Mouse (Mus musculus): Measurements from ENCODE around the gene Pip4k2a. TPM values are rescaled to one million over a fixed set of nuclear protein-coding genes. Genes with fewer than 3 reads are reported as not detected.

Pip4k2a gene
- total and polyA plus RNA-seq, 2 experiments from 2014 or later, result 8.4 to 9.3 TPM

- Histone ChIP-seq H3K9ac (no peak overlapping the region), H3K36me3 (ENCODE audit: insufficient read depth) (no peaks in the 10 kb centered on the region), H3K27me3 (ENCODE audit: insufficient read depth, low read length) (no peaks in the 10 kb centered on the region), H3K27ac (ENCODE audit: low read depth, low read length) (no peak overlapping the region), H3K4me1 (ENCODE audit: insufficient read depth) (no peaks in the 10 kb centered on the region), H3K9me3 (ENCODE audit: low read length) (0 out of 2 replicates have a peak, but pooled peaks cover 6% of the 10 kb centered on the region), H3K4me2 (ENCODE audit: low read depth) (no peak overlapping the region), H3K4me3 (ENCODE audit: low read depth, low read length) (no peak overlapping the region)
- DNase-seq (no peak), ATAC-seq (no peak)
- no peak for TF ChIP-seq CTCF (IDR thresholded peaks at IDR 0.05; ENCODE audit: low read depth)
- WGBS, result 96% methylated on average over 2 of the region's 2 CpGs
These were observed 27.5 kb downstream of the Pip4k2a start for GRCm38 (mm10) chr2:18970461-18970860.

GRCm38 (mm10) chr2:18969066-18969681, 28.8 kb downstream of the Pip4k2a start:
- Histone ChIP-seq H3K36me3 (ENCODE audit: insufficient read depth) (no peaks in the 10 kb centered on the region), H3K4me1 (ENCODE audit: insufficient read depth) (no peaks in the 10 kb centered on the region), H3K27me3 (ENCODE audit: insufficient read depth, low read length) (no peaks in the 10 kb centered on the region), H3K4me3 (ENCODE audit: low read depth, low read length) (no peak overlapping the region), H3K27ac (ENCODE audit: low read depth, low read length) (no peak overlapping the region), H3K4me2 (ENCODE audit: low read depth) (no peak overlapping the region), H3K9ac (no peak overlapping the region), H3K9me3 (ENCODE audit: low read length) (0 out of 2 replicates have a peak, but pooled peaks cover 6% of the 10 kb centered on the region)
- no peak for ATAC-seq
- WGBS, result 79% methylated on average over 5 of the region's 5 CpGs
- no peak for DNase-seq
- TF ChIP-seq CTCF (IDR thresholded peaks at IDR 0.05; ENCODE audit: low read depth), result no peak

DNA sequence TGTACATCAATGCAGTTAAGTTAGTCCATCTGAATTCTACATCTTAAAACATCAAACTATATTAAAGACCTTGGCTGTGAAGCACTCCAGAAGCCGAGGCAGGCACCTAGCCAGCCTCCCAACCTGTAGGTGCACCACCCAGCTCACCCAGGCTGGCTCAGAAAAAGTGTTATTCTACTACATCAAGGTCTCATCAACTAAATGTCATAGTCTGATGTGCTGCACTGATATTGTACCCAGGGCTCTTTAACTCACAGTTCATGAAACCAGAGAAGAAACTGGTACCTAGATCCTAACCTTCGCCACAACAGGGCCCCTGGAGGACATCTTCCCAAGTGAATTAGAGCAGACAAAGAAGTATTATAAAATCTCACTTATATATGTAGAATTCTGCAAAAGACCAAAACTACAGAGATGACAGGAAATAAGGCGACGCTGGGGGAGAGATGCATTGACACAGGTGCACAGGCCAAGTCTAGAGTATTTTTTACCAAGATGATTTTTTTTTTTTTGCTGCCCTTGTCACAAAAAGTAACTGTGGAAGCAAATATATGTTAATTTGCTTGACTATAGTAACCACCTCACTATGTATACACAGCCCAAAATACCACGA, 30.4 kb downstream of the Pip4k2a start:
- no peaks in the 10 kb centered on the region for H3K36me3 ChIP-seq (ENCODE audit: insufficient read depth)
- no peak overlapping the region for H3K9ac ChIP-seq
- WGBS, result 96% methylated on average over 5 of the region's 5 CpGs
- no peaks in the 10 kb centered on the region for H3K4me1 ChIP-seq (ENCODE audit: insufficient read depth)
- TF ChIP-seq CTCF (IDR thresholded peaks at IDR 0.05; ENCODE audit: low read depth), result no peak
- H3K9me3 ChIP-seq (ENCODE audit: low read length), result no peaks in the 10 kb centered on the region
- H3K4me3 ChIP-seq (ENCODE audit: low read depth, low read length), result no peak overlapping the region
- no peak for DNase-seq
- no peaks in the 10 kb centered on the region for H3K27me3 ChIP-seq (ENCODE audit: insufficient read depth, low read length)
- ATAC-seq, result no peak
- no peak overlapping the region for H3K27ac ChIP-seq (ENCODE audit: low read depth, low read length)
- no peak overlapping the region for H3K4me2 ChIP-seq (ENCODE audit: low read depth)

GRCm38 (mm10) chr2:18966566-18966965, 31.4 kb downstream of the Pip4k2a start:
- no peak for ATAC-seq
- no peak overlapping the region for H3K27ac ChIP-seq (ENCODE audit: low read depth, low read length)
- no peaks in the 10 kb centered on the region for H3K36me3 ChIP-seq (ENCODE audit: insufficient read depth)
- no peak overlapping the region for H3K4me3 ChIP-seq (ENCODE audit: low read depth, low read length)
- no peak for DNase-seq
- no peaks in the 10 kb centered on the region for H3K4me1 ChIP-seq (ENCODE audit: insufficient read depth)
- H3K4me2 ChIP-seq (ENCODE audit: low read depth), result no peak overlapping the region
- H3K27me3 ChIP-seq (ENCODE audit: insufficient read depth, low read length), result no peaks in the 10 kb centered on the region
- TF ChIP-seq CTCF (IDR thresholded peaks at IDR 0.05; ENCODE audit: low read depth), result no peak
- H3K9me3 ChIP-seq (ENCODE audit: low read length), result no peaks in the 10 kb centered on the region
- H3K9ac ChIP-seq, result no peak overlapping the region
- 91% methylated on average over 5 of the region's 5 CpGs for WGBS

- ATAC-seq (no peak), DNase-seq (no peak)
- Histone ChIP-seq H3K4me1 (ENCODE audit: insufficient read depth) (no peaks in the 10 kb centered on the region), H3K36me3 (ENCODE audit: insufficient read depth) (no peaks in the 10 kb centered on the region), H3K27me3 (ENCODE audit: insufficient read depth, low read length) (no peaks in the 10 kb centered on the region), H3K27ac (ENCODE audit: low read depth, low read length) (no peak overlapping the region), H3K4me2 (ENCODE audit: low read depth) (no peak overlapping the region), H3K9me3 (ENCODE audit: low read length) (no peaks in the 10 kb centered on the region), H3K9ac (no peak overlapping the region), H3K4me3 (ENCODE audit: low read depth, low read length) (no peak overlapping the region)
- whole genome bisulfite sequencing, result 96% methylated on average over 2 of the region's 2 CpGs
- TF ChIP-seq CTCF (IDR thresholded peaks at IDR 0.05; ENCODE audit: low read depth), result no peak
These were observed 32.0 kb downstream of the Pip4k2a start for GRCm38 (mm10) chr2:18965950-18966349.

- Histone ChIP-seq H3K4me1 (ENCODE audit: insufficient read depth) (no peaks in the 10 kb centered on the region), H3K4me2 (ENCODE audit: low read depth) (no peak overlapping the region), H3K9me3 (ENCODE audit: low read length) (no peaks in the 10 kb centered on the region), H3K27me3 (ENCODE audit: insufficient read depth, low read length) (no peaks in the 10 kb centered on the region), H3K27ac (ENCODE audit: low read depth, low read length) (no peak overlapping the region), H3K36me3 (ENCODE audit: insufficient read depth) (no peaks in the 10 kb centered on the region), H3K4me3 (ENCODE audit: low read depth, low read length) (no peak overlapping the region), H3K9ac (no peak overlapping the region)
- DNase-seq (no peak), ATAC-seq (no peak)
- 84% methylated on average over 3 of the region's 3 CpGs for WGBS
- no peak for TF ChIP-seq CTCF (IDR thresholded peaks at IDR 0.05; ENCODE audit: low read depth)
These were observed 32.8 kb downstream of the Pip4k2a start for GRCm38 (mm10) chr2:18965108-18965507.

GRCm38 (mm10) chr2:18963286-18964040, 34.5 kb downstream of the Pip4k2a start:
- Histone ChIP-seq H3K4me3 (ENCODE audit: low read depth, low read length) (no peak overlapping the region), H3K9me3 (ENCODE audit: low read length) (no peaks in the 10 kb centered on the region), H3K4me1 (ENCODE audit: insufficient read depth) (no peaks in the 10 kb centered on the region), H3K27me3 (ENCODE audit: insufficient read depth, low read length) (no peaks in the 10 kb centered on the region), H3K36me3 (ENCODE audit: insufficient read depth) (no peaks in the 10 kb centered on the region), H3K27ac (ENCODE audit: low read depth, low read length) (no peak overlapping the region), H3K9ac (no peak overlapping the region), H3K4me2 (ENCODE audit: low read depth) (no peak overlapping the region)
- no peak for TF ChIP-seq CTCF (IDR thresholded peaks at IDR 0.05; ENCODE audit: low read depth)
- WGBS, result 76% methylated on average over 13 of the region's 13 CpGs
- ATAC-seq, result no peak
- DNase-seq, result no peak
